In the genomic region with DNA sequence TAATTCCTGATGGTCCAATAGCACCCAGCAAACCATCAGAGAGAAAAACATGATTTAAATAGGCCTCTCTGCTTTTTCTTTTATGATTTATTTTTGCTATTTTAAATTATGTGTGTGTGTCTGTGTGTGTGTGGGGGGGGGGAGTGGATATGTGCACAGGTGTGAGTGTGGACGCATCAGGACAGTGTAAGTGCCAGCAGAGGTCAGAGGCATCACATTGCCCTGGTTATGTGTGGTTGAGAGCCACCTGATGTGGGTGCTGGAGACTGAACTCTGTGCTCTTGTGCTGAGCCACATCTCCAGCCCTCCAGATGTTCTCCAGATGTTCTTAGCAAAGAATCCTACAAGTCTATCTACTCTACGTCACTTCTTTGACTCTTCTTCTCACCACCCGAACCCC, we compare ENCODE assay signal across 20 mouse cellular contexts. TPM values are rescaled to one million over a fixed set of nuclear protein-coding genes. Genes with fewer than 3 reads are reported as not detected.
DNase-seq lines count a peak whose midpoint lies in the region; ATAC-seq lines count a peak whose summit lies in the region.
"Had no signal": no experiment of that assay in that cellular context is flagged by ENCODE, and none has a peak within 500 bp of the region (broad histone marks: within the 10 kb centered on the region; RNA-seq: fewer than 3 reads in every experiment).

No protein-coding gene starts in this region.

- H3K4me2 ChIP-seq in forebrain, embryonic 14.5 days (ENCODE audit: low read length): no peak overlapping the region
- no peak overlapping the region for H3K4me2 ChIP-seq in forebrain, embryonic 15.5 days (replicated peaks)
- no peak overlapping the region for H3K4me2 ChIP-seq in neural tube, embryonic 11.5 days (ENCODE audit: low read depth)
- no peak overlapping the region for H3K4me2 ChIP-seq in neural tube, embryonic 15.5 days

- H3K9me3 ChIP-seq in forebrain, embryonic 14.5 days (replicated peaks; ENCODE audit: control insufficient read depth, low read length): peaks cover 2% of the 10 kb centered on the region; the same call in 1 of the 2 replicates
- 0 out of 2 replicates have a peak, but pooled peaks cover 3% of the 10 kb centered on the region for H3K9me3 ChIP-seq in forebrain, embryonic 15.5 days
- peaks cover 9% of the 10 kb centered on the region; the same call in 1 of the 2 replicates for H3K9me3 ChIP-seq in neural tube, embryonic 11.5 days (ENCODE audit: control insufficient read depth, low read length)
- 0 out of 2 replicates have a peak, but pooled peaks cover 2% of the 10 kb centered on the region for H3K9me3 ChIP-seq in neural tube, embryonic 15.5 days (replicated peaks)

- no peak overlapping the region for H3K4me3 ChIP-seq in forebrain, embryonic 14.5 days (ENCODE audit: low read depth, low read length)
- no peak overlapping the region for H3K4me3 ChIP-seq in forebrain, embryonic 15.5 days
- H3K4me3 ChIP-seq in neural tube, embryonic 11.5 days (ENCODE audit: low read depth, low read length): no peak overlapping the region
- H3K4me3 ChIP-seq in neural tube, embryonic 15.5 days (replicated peaks): no peak overlapping the region
- H3K4me3 ChIP-seq: megakaryocyte, embryonic 14.5 days had no signal

- peaks cover 16% of the 10 kb centered on the region for H3K4me1 ChIP-seq in forebrain, embryonic 14.5 days (ENCODE audit: control insufficient read depth, insufficient read depth, low read length)
- H3K4me1 ChIP-seq in forebrain, embryonic 15.5 days: peaks cover 14% of the 10 kb centered on the region
- peaks cover 18% of the 10 kb centered on the region for H3K4me1 ChIP-seq in neural tube, embryonic 11.5 days (ENCODE audit: control insufficient read depth, insufficient read depth, low read length)
- H3K4me1 ChIP-seq in neural tube, embryonic 15.5 days: peaks cover 15% of the 10 kb centered on the region
- H3K4me1 ChIP-seq: megakaryocyte, embryonic 14.5 days had no signal

- H3K36me3 ChIP-seq in forebrain, embryonic 14.5 days (ENCODE audit: control insufficient read depth, insufficient read depth, low read length): no peaks in the 10 kb centered on the region
- no peaks in the 10 kb centered on the region for H3K36me3 ChIP-seq in forebrain, embryonic 15.5 days
- no peaks in the 10 kb centered on the region; the same call in 1 of the 2 replicates for H3K36me3 ChIP-seq in neural tube, embryonic 11.5 days (ENCODE audit: control insufficient read depth, insufficient read depth, low read length)
- no peaks in the 10 kb centered on the region for H3K36me3 ChIP-seq in neural tube, embryonic 15.5 days
- H3K36me3 ChIP-seq: neural tube, embryonic 12.5 days had no signal

- H3K27me3 ChIP-seq in forebrain, embryonic 14.5 days (replicated peaks; ENCODE audit: control insufficient read depth, insufficient read depth, low read length): no peaks in the 10 kb centered on the region
- no peaks in the 10 kb centered on the region for H3K27me3 ChIP-seq in forebrain, embryonic 15.5 days
- no peaks in the 10 kb centered on the region for H3K27me3 ChIP-seq in neural tube, embryonic 11.5 days (ENCODE audit: control insufficient read depth, insufficient read depth, low read length)
- no peaks in the 10 kb centered on the region for H3K27me3 ChIP-seq in neural tube, embryonic 15.5 days (replicated peaks)
- H3K27me3 ChIP-seq: megakaryocyte, embryonic 14.5 days; neural tube, embryonic 12.5 days had no signal

- no peak overlapping the region for H3K9ac ChIP-seq in forebrain, embryonic 14.5 days (ENCODE audit: low read length)
- no peak overlapping the region for H3K9ac ChIP-seq in forebrain, embryonic 15.5 days (replicated peaks)
- no peak overlapping the region for H3K9ac ChIP-seq in neural tube, embryonic 11.5 days (ENCODE audit: low read length)
- H3K9ac ChIP-seq in neural tube, embryonic 15.5 days (replicated peaks): no peak overlapping the region
- H3K9ac ChIP-seq: liver, embryonic 14.5 days had no signal

- peak; percentile 30; the same call in 1 of the 2 replicates for ATAC-seq in forebrain, embryonic 14.5 days
- no peak for ATAC-seq in forebrain, embryonic 15.5 days (replicated peaks)
- ATAC-seq in neural tube, embryonic 11.5 days (ENCODE audit: insufficient read depth, low FRiP score, low TSS enrichment): no peak
- 0 out of 2 replicates have a peak, but pooled peaks have one; percentile 42 for ATAC-seq in neural tube, embryonic 15.5 days (ENCODE audit: low FRiP score)

- H3K27ac ChIP-seq in forebrain, embryonic 14.5 days (ENCODE audit: low read depth, low read length): no peak overlapping the region
- H3K27ac ChIP-seq in forebrain, embryonic 15.5 days (replicated peaks): no peak overlapping the region
- peak overlapping the region; percentile 84; the same call in 1 of the 2 replicates for H3K27ac ChIP-seq in neural tube, embryonic 11.5 days (ENCODE audit: low read depth, low read length)
- H3K27ac ChIP-seq in neural tube, embryonic 15.5 days (replicated peaks): no peak overlapping the region
- H3K27ac ChIP-seq: liver, embryonic 14.5 days; stomach, postnatal 0 days had no signal

- no peak for DNase-seq in forebrain, embryonic 14.5 days (ENCODE audit: low spot score)
- DNase-seq in neural tube, embryonic 11.5 days (ENCODE audit: low spot score): no peak
- DNase-seq in neural tube, embryonic 10.5 days (ENCODE audit: extremely low spot score, low spot score): no peak
- peak; percentile 37 for DNase-seq in mesoderm, embryonic 11.5 days (ENCODE audit: low read depth, low spot score)
- DNase-seq in thymus, adult 18-20 months: no peak
- no peak for DNase-seq in gastrocnemius, adult 8-10 months (ENCODE audit: low spot score in 2 of 2)
- DNase-seq: adrenal gland, postnatal 14 days; cerebellum, adult 18-20 months; cerebellum, postnatal 36 days; gastrocnemius, postnatal 10 days; kidney, adult 9 months; layer of hippocampus, postnatal 36 days; right cerebral cortex, postnatal 14 days; thymus, postnatal 14 days had no signal

- 90% methylated on average over 3 of the region's 3 CpGs for WGBS in forebrain, embryonic 14.5 days
- 92% methylated on average over 3 of the region's 3 CpGs for WGBS in forebrain, embryonic 15.5 days
- 66% methylated on average over 3 of the region's 3 CpGs for WGBS in neural tube, embryonic 11.5 days
- WGBS in neural tube, embryonic 15.5 days: 81% methylated on average over 3 of the region's 3 CpGs

RNA-seq across cellular contexts. Expression of gene Gas1, which starts 28.9 kb away (rescaled TPM):
- 30.5 and 40.6 TPM in 2 replicates for polyA plus RNA-seq in forebrain, embryonic 14.5 days (2014; fragmentation: Nextera tagmentation; extraction: Ambion mirVana)
- polyA plus RNA-seq in forebrain, embryonic 15.5 days (2015; fragmentation: Nextera tagmentation; extraction: Ambion mirVana): 37.8 and 44.9 TPM in 2 replicates
- 168 and 192 TPM in 2 replicates for polyA plus RNA-seq in neural tube, embryonic 11.5 days (2014; fragmentation: Nextera tagmentation; extraction: Ambion mirVana)
- 16.2 and 26.7 TPM in 2 replicates for polyA plus RNA-seq in neural tube, embryonic 15.5 days (2015; fragmentation: Nextera tagmentation; extraction: Ambion mirVana)
- total RNA-seq in gastrocnemius, adult 8-10 months (2022): 10 to 100 TPM in 2 of 4 experiments, 1 to 10 TPM in 2; 6.8 to 11.9 (median 10.3) TPM

Comparison
In these comparisons a context has a peak if more than half of its experiments do, and no peak if none do; other contexts are left out.
1. ATAC-seq: peak in forebrain, embryonic 14.5 days (single experiment) and neural tube, embryonic 15.5 days (single experiment); none in forebrain, embryonic 15.5 days (single experiment) and neural tube, embryonic 11.5 days (single experiment).